Mouse (Mus musculus) natural killer cell, adult 2 months (primary cell): Measurements from ENCODE around the gene Olfr1477.
"Not testable (repeated sequence)": the region's sequence is repeated elsewhere in the genome, so short reads cannot be mapped to it uniquely, and the experiment has no call there.

Experiments
- DNase-seq, 2 experiments: peaks; one replicate each; pipeline ENCODE4 v3.0.0; 2022; ENCODE audit warnings: low spot score in 2 of 2

Olfr1477 gene

DNA sequence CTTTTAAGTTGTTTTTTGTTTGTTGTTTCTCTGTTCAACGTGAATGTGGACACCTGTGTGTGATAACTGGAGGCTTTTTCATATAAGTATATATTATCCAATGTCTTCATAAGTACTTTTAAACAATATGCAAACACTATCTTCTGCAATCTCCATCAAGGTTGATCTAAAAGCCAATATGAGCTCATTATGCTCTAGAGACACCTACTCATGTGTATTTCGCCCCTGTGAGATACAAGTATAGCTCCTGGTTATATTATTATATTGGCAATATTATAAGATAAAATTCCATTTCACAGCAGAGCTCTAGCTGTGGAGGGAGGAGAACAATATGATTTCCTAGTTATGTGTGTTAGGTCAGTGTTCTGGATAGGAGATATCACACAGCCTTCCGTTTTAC is at the start of gene Olfr1477:
Gene Olfr1477, plus strand, starts transcription at position 301 of the 400 bp plus-strand sequence.
- no peak for DNase-seq

DNA sequence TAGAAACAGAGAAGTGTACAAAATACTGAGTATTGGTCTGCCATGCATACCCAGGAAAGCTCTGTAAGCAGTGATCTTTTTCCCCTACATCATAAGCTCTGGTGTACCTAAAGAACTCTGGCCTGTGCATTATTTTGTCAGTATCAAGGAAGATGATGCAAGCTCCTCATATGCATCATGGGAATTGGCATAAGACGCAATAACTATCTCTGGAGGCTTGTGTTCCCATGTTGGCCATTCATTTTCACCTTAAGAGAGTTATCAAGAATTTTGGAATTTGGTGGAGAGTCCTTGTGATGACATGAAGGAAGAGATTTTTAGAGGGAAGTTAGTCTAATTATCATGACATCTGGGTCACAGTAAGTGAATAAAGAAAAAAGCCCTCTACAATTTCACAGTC is 44.4 kb upstream of the Olfr1477 start, which contains the start of gene Olfr1472:
Gene Olfr1472, minus strand, starts transcription at position 101 of the 400 bp plus-strand sequence.
- DNase-seq = no peak

DNA sequence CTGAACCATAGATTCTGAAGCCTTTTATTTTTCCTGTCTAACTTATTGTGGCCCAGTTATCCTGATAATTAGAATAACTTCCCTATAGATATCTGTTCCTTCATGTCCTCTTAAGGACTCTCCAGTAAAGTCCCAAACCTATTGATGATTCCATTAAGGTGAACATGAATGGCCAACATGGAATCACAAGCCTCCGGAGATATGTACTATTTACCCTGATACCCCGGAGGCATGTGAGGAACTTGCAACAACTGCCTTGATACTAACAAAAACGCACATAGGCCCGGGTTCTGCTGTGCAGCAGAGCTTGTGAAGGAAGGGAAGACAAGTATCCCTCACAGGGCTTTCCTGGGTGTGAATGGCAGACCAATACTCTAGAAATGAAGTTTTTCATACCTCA is 31.1 kb upstream of the Olfr1477 start, which contains the start of gene Olfr1474:
Gene Olfr1474, plus strand, starts transcription at position 301 of the 400 bp plus-strand sequence.
- not testable (repeated sequence) for DNase-seq

GRCm38 (mm10) chr19:13480096-13480495 is 20.2 kb upstream of the Olfr1477 start, which contains the start of gene Olfr1475:
Gene Olfr1475, minus strand, starts transcription at chr19:13480196.
- no peak for DNase-seq

DNA sequence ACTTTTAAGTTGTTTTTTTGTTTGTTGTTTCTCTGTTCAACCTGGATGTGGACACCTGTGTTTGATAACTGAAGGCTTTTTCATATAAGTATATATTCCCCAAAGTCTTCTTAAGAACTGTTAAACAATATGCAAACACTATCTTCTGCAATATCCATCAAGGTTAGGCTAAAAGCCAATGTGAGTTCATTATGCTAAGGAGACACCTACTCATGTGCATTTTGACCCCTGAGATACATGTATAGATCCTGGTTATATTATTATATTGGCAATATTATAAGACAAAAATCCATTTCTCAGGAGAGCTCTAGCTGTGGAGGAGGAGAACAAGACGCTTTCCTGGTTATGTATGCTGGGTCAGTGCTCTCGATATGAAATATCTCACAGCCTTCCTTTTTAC is 27.3 kb downstream of the Olfr1477 start, which contains the start of gene Olfr1480:
Gene Olfr1480, plus strand, starts transcription at position 301 of the 400 bp plus-strand sequence.
- no peak for DNase-seq
